Mouse (Mus musculus): ENCODE results near the gene St6gal1. TPM values are rescaled to one million over a fixed set of nuclear protein-coding genes. Genes with fewer than 3 reads are reported as not detected.

St6gal1 gene
- polyA plus RNA-seq, 1 experiment from 2014 or later = 12.4 TPM

DNA sequence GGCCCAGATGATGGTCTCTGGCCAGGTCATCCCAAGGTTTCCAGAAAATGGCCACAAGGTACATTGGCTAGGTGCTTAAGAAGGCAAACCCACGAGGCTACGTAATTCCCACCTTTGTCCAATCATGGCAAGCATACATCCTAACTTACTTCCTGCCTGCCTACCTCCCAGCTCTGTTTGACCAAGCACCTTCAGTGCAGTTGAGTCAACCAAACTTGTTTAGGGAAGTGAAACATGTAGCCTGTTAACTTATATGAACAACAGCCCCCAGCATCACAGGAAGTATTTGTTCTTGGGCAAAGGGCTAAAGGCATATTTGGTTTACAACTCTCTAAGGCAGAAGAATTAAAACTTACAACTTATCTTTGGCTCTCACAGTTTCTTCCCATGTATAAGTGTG, 38.7 kb upstream of the St6gal1 start:
- no peak for ATAC-seq (replicated peaks; ENCODE audit: extremely low read depth, insufficient read depth, low FRiP score)

GRCm38 (mm10) chr16:23186418-23186817, 38.1 kb upstream of the St6gal1 start:
- whole genome bisulfite sequencing = 50% methylated on average over 4 of the region's 4 CpGs
- H3K27me3 ChIP-seq (ENCODE audit: control insufficient read depth, insufficient read depth, low read length) = no peaks in the 10 kb centered on the region
- ATAC-seq (replicated peaks; ENCODE audit: extremely low read depth, insufficient read depth, low FRiP score) = no peak

More for the DNA sequence above, 38.7 kb upstream of the St6gal1 start:
- H3K9ac ChIP-seq (ENCODE audit: low read length) = no peak overlapping the region
- H3K4me2 ChIP-seq (ENCODE audit: low read depth, low read length) = no peak overlapping the region
- no peaks in the 10 kb centered on the region for H3K36me3 ChIP-seq (ENCODE audit: control insufficient read depth, insufficient read depth)
- no peak overlapping the region for H3K27ac ChIP-seq (ENCODE audit: low read length)
- H3K27me3 ChIP-seq (ENCODE audit: control insufficient read depth, insufficient read depth, low read length) = no peaks in the 10 kb centered on the region
- 0 out of 2 replicates have a peak, but pooled peaks cover 2% of the 10 kb centered on the region for H3K4me1 ChIP-seq (ENCODE audit: control insufficient read depth, insufficient read depth, low read length)
- H3K4me3 ChIP-seq (ENCODE audit: low read length) = no peak overlapping the region
- peaks cover 4% of the 10 kb centered on the region; the same call in 1 of the 2 replicates for H3K9me3 ChIP-seq (replicated peaks; ENCODE audit: control insufficient read depth, low read length)
- WGBS = 85% methylated on average over 2 of the region's 2 CpGs

GRCm38 (mm10) chr16:23187983-23188382, 36.6 kb upstream of the St6gal1 start:
- peaks cover 4% of the 10 kb centered on the region; the same call in 1 of the 2 replicates for H3K9me3 ChIP-seq (replicated peaks; ENCODE audit: control insufficient read depth, low read length)
- H3K27me3 ChIP-seq (ENCODE audit: control insufficient read depth, insufficient read depth, low read length) = no peaks in the 10 kb centered on the region
- H3K27ac ChIP-seq (ENCODE audit: low read length) = no peak overlapping the region
- no peak overlapping the region for H3K9ac ChIP-seq (ENCODE audit: low read length)
- no peak overlapping the region for H3K4me2 ChIP-seq (ENCODE audit: low read depth, low read length)
- H3K36me3 ChIP-seq (ENCODE audit: control insufficient read depth, insufficient read depth) = no peaks in the 10 kb centered on the region
- H3K4me1 ChIP-seq (ENCODE audit: control insufficient read depth, insufficient read depth, low read length) = no peaks in the 10 kb centered on the region
- no peak for ATAC-seq (replicated peaks; ENCODE audit: extremely low read depth, insufficient read depth, low FRiP score)
- no peak overlapping the region for H3K4me3 ChIP-seq (ENCODE audit: low read length)
- WGBS = 67% methylated on average over 7 of the region's 7 CpGs

More at GRCm38 (mm10) chr16:23186418-23186817, 38.1 kb upstream of the St6gal1 start:
- Histone ChIP-seq H3K4me2 (ENCODE audit: low read depth, low read length) (no peak overlapping the region), H3K4me3 (ENCODE audit: low read length) (no peak overlapping the region), H3K36me3 (ENCODE audit: control insufficient read depth, insufficient read depth) (no peaks in the 10 kb centered on the region), H3K4me1 (ENCODE audit: control insufficient read depth, insufficient read depth, low read length) (0 out of 2 replicates have a peak, but pooled peaks cover under 1% of the 10 kb centered on the region), H3K27ac (ENCODE audit: low read length) (no peak overlapping the region), H3K9me3 (replicated peaks; ENCODE audit: control insufficient read depth, low read length) (peaks cover 4% of the 10 kb centered on the region; the same call in 1 of the 2 replicates), H3K9ac (ENCODE audit: low read length) (no peak overlapping the region)

GRCm38 (mm10) chr16:23189612-23190011, 34.9 kb upstream of the St6gal1 start:
- Histone ChIP-seq H3K4me1 (ENCODE audit: control insufficient read depth, insufficient read depth, low read length) (no peaks in the 10 kb centered on the region), H3K36me3 (ENCODE audit: control insufficient read depth, insufficient read depth) (no peaks in the 10 kb centered on the region), H3K9me3 (replicated peaks; ENCODE audit: control insufficient read depth, low read length) (peaks cover 4% of the 10 kb centered on the region; the same call in 1 of the 2 replicates), H3K4me2 (ENCODE audit: low read depth, low read length) (no peak overlapping the region), H3K27me3 (ENCODE audit: control insufficient read depth, insufficient read depth, low read length) (no peaks in the 10 kb centered on the region), H3K4me3 (ENCODE audit: low read length) (no peak overlapping the region), H3K27ac (ENCODE audit: low read length) (no peak overlapping the region), H3K9ac (ENCODE audit: low read length) (no peak overlapping the region)
- ATAC-seq (replicated peaks; ENCODE audit: extremely low read depth, insufficient read depth, low FRiP score) = no peak
- 81% methylated on average over 1 of the region's 1 CpGs for WGBS

DNA sequence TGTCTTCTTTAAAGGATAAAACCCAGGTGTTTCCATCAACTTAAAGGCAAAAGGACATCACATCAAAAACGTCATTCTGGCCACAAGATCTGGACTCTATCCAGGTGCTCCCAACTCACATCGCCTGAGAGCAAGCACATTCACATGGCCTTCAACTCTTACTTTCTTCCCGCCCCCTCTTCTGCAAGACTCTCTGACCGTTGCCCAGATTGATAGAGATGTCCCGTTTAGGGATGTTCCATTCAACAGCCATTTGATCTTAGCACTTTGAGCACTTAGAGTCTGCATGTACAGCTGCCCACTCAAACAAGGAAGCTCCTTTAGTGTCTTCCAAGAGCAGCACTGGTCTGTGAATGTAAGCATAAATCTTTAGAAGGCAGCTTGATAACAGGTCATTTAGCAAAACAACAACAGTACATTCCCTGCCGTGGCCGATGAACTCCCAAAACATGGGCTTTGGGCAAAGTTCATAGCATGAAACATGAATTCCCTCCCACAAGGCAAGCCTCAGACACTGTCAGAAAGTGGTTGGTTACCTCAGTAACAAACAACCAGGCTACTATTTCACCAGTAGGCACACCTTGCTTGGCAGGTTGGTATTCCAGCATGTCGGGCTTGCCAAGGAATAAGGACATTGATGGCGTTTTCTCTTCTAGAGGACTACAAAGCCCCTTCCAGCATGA, 32.8 kb upstream of the St6gal1 start:
- Histone ChIP-seq H3K9me3 (replicated peaks; ENCODE audit: control insufficient read depth, low read length) (peaks cover 4% of the 10 kb centered on the region; the same call in 1 of the 2 replicates), H3K9ac (ENCODE audit: low read length) (no peak overlapping the region), H3K27ac (ENCODE audit: low read length) (no peak overlapping the region), H3K4me1 (ENCODE audit: control insufficient read depth, insufficient read depth, low read length) (no peaks in the 10 kb centered on the region), H3K4me2 (ENCODE audit: low read depth, low read length) (no peak overlapping the region), H3K4me3 (ENCODE audit: low read length) (no peak overlapping the region), H3K36me3 (ENCODE audit: control insufficient read depth, insufficient read depth) (no peaks in the 10 kb centered on the region), H3K27me3 (ENCODE audit: control insufficient read depth, insufficient read depth, low read length) (no peaks in the 10 kb centered on the region)
- no peak for ATAC-seq (replicated peaks; ENCODE audit: extremely low read depth, insufficient read depth, low FRiP score)
- WGBS = 67% methylated on average over 9 of the region's 9 CpGs

GRCm38 (mm10) chr16:23195618-23196017, 28.9 kb upstream of the St6gal1 start:
- no peak overlapping the region for H3K4me2 ChIP-seq (ENCODE audit: low read depth, low read length)
- H3K9me3 ChIP-seq (replicated peaks; ENCODE audit: control insufficient read depth, low read length) = no peaks in the 10 kb centered on the region
- no peak overlapping the region for H3K9ac ChIP-seq (ENCODE audit: low read length)
- 72% methylated on average over 7 of the region's 7 CpGs for WGBS
- no peak for ATAC-seq (replicated peaks; ENCODE audit: extremely low read depth, insufficient read depth, low FRiP score)
- H3K27ac ChIP-seq (ENCODE audit: low read length) = no peak overlapping the region
- H3K4me3 ChIP-seq (ENCODE audit: low read length) = no peak overlapping the region
- no peaks in the 10 kb centered on the region for H3K36me3 ChIP-seq (ENCODE audit: control insufficient read depth, insufficient read depth)
- no peaks in the 10 kb centered on the region for H3K27me3 ChIP-seq (ENCODE audit: control insufficient read depth, insufficient read depth, low read length)
- H3K4me1 ChIP-seq (ENCODE audit: control insufficient read depth, insufficient read depth, low read length) = no peaks in the 10 kb centered on the region

- no peak for ATAC-seq (replicated peaks; ENCODE audit: extremely low read depth, insufficient read depth, low FRiP score)
- Histone ChIP-seq H3K9ac (ENCODE audit: low read length) (no peak overlapping the region), H3K4me1 (ENCODE audit: control insufficient read depth, insufficient read depth, low read length) (no peaks in the 10 kb centered on the region), H3K27me3 (ENCODE audit: control insufficient read depth, insufficient read depth, low read length) (no peaks in the 10 kb centered on the region), H3K27ac (ENCODE audit: low read length) (no peak overlapping the region), H3K9me3 (replicated peaks; ENCODE audit: control insufficient read depth, low read length) (no peaks in the 10 kb centered on the region), H3K4me2 (ENCODE audit: low read depth, low read length) (no peak overlapping the region), H3K36me3 (ENCODE audit: control insufficient read depth, insufficient read depth) (no peaks in the 10 kb centered on the region), H3K4me3 (ENCODE audit: low read length) (no peak overlapping the region)
Measured at GRCm38 (mm10) chr16:23196296-23196695, 28.2 kb upstream of the St6gal1 start.

DNA sequence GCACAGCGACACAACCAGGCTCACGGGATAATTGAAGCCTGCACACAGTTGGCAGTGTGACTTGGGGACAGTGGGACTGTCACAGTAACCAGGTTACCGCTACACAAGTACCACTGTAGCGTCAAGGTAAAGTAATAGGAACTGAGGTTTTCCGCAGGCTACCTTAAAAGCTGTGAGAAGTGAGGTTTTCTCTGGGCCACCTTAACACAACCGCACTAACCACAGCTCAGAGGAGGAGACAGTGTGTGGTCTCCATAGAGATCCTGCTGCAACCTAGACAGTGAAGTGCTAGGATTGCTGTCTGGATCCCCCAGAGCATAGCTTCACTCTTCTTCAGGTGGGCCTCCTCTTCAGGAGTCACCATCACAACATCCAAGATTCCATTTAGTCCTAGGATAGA, 27.7 kb upstream of the St6gal1 start:
- H3K9ac ChIP-seq (ENCODE audit: low read length) = no peak overlapping the region
- 83% methylated on average over 6 of the region's 6 CpGs for WGBS
- no peaks in the 10 kb centered on the region for H3K9me3 ChIP-seq (replicated peaks; ENCODE audit: control insufficient read depth, low read length)
- no peak overlapping the region for H3K27ac ChIP-seq (ENCODE audit: low read length)
- ATAC-seq (replicated peaks; ENCODE audit: extremely low read depth, insufficient read depth, low FRiP score) = no peak
- H3K27me3 ChIP-seq (ENCODE audit: control insufficient read depth, insufficient read depth, low read length) = no peaks in the 10 kb centered on the region
- no peak overlapping the region for H3K4me2 ChIP-seq (ENCODE audit: low read depth, low read length)
- H3K4me3 ChIP-seq (ENCODE audit: low read length) = no peak overlapping the region
- no peaks in the 10 kb centered on the region for H3K36me3 ChIP-seq (ENCODE audit: control insufficient read depth, insufficient read depth)
- H3K4me1 ChIP-seq (ENCODE audit: control insufficient read depth, insufficient read depth, low read length) = no peaks in the 10 kb centered on the region

DNA sequence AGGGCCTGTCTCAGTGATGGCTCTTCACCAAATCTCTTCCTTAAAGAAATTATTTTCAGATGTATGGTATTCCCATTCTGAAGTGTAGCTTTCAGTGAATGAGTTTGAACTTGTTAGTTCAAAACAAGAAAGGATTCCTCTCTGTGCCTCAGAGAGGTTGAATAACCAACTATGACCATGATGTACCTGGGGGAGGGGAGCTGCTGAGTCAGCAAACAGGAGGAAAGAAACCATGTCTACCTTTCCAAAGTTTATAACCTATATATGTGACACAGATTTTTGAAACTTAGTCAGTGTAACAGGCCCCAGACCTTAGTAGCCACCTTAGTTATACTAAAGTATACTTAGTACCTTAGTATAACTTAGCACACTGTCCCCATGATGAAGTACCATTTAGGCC, 23.0 kb upstream of the St6gal1 start:
- no peak overlapping the region for H3K4me2 ChIP-seq (ENCODE audit: low read depth, low read length)
- no peak for ATAC-seq (replicated peaks; ENCODE audit: extremely low read depth, insufficient read depth, low FRiP score)
- H3K27me3 ChIP-seq (ENCODE audit: control insufficient read depth, insufficient read depth, low read length) = no peaks in the 10 kb centered on the region
- H3K9me3 ChIP-seq (replicated peaks; ENCODE audit: control insufficient read depth, low read length) = no peaks in the 10 kb centered on the region
- H3K4me1 ChIP-seq (ENCODE audit: control insufficient read depth, insufficient read depth, low read length) = no peaks in the 10 kb centered on the region
- no peak overlapping the region for H3K4me3 ChIP-seq (ENCODE audit: low read length)
- no peak overlapping the region for H3K27ac ChIP-seq (ENCODE audit: low read length)
- no peaks in the 10 kb centered on the region for H3K36me3 ChIP-seq (ENCODE audit: control insufficient read depth, insufficient read depth)
- H3K9ac ChIP-seq (ENCODE audit: low read length) = no peak overlapping the region

All from heart, embryonic 16.5 days (tissue).